Mouse (Mus musculus) cerebellum, adult 8-10 months (tissue): Measurements from ENCODE around the gene Afg3l1.
A peak's percentile ranks its signal among the peaks of the same experiment; 100 is the strongest.
"Not testable (repeated sequence)": the region's sequence is repeated elsewhere in the genome, so short reads cannot be mapped to it uniquely, and the experiment has no call there.

Experiments
- DNase-seq: peaks from one replicate; pipeline ENCODE4 v3.0.0; 2022

The Afg3l1 gene

DNA sequence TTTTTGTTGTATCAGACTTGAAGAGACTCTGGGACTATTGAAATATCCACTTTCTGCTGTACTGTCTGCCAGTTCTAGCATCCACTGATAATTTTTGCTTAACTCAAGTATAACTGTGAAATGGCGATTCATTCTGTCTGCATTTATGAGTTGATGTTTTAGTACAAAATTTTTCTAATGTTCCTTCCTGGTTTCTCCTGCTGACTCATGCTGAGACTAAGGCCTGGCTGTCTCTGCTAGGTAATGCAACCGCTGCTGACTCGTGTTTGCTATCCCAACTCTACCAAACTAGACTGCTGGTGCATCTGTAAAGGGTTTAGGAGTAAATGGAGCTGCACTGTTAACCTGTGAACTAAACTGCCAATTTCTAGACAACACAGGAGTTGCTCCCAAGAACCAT, 10.2 kb upstream of the Afg3l1 start:
- DNase-seq, result no peak

- DNase-seq, result not testable (repeated sequence)
These were observed 4.7 kb upstream of the Afg3l1 start for GRCm38 (mm10) chr8:123472991-123473390.

- not testable (repeated sequence) for DNase-seq
These were observed 3.2 kb upstream of the Afg3l1 start for GRCm38 (mm10) chr8:123474549-123474948.

- DNase-seq, result no peak
These were observed 579 bp upstream of the Afg3l1 start for GRCm38 (mm10) chr8:123476911-123477736.

- DNase-seq, result peak; percentile 21
These were observed 934 bp downstream of the Afg3l1 start for GRCm38 (mm10) chr8:123478456-123479218.

DNA sequence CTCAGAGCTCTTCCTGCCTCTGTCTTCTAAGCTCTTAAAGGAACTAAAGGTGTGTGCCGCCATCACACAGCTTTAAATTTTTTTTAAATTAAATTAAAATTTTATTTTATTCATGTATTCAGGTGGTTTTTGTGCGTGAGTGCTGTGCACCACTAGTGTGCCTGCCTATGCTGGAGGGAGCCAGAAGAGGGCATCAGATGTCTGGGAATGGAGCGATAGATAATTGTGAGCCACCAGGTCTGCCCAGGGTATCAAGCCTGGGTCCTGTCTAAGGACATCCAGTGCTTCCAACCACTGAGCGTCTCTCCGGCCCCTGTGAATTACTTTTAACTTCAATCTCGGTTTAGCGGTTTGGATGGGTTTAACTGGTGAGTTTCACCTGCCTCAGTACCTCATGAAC, 4.9 kb downstream of the Afg3l1 start:
- no peak for DNase-seq

GRCm38 (mm10) chr8:123491280-123492075, 13.8 kb downstream of the Afg3l1 start:
- no peak for DNase-seq

GRCm38 (mm10) chr8:123492898-123493297, 15.2 kb downstream of the Afg3l1 start:
- no peak for DNase-seq

DNA sequence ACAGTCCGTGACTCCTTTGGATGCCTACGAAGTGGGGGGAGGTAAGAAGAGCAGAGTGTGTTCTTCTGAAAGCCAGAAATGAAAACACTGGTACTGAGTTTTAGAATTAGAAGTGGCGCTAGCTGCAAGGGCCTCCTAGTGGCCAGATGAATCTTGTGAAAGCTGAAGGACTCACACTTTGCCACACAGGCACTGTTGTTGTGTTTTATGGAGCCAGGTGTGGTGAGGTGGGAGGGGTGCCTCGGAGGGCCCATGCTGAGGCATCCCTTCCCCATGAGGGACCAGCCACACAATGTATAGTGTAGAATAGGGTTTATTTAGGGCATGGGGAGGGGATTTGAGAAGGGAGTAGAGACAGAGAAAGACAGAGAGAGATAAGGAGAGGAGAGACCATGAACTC, 20.0 kb downstream of the Afg3l1 start:
- no peak for DNase-seq

- no peak for DNase-seq
These were observed 21.3 kb downstream of the Afg3l1 start for GRCm38 (mm10) chr8:123498963-123499362.

DNA sequence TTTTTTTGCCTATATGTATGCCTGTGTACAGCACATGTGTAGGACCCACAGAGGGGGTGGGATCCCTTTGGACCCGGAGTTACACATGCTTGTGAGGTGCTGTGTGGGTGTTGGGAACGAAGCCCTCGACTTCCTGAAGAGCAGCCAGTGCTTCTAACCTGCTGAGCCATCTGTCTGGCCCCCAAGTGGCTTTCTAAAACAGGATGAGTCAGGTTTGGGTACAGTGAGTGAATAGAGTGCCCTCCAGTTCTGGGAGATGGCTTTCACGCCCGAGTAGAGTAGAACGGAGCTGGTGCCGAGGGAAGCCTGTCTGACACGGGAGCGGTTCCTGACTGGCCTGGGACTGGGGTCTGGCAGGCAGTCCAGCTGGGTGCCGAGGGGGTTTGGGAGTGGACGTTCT, 21.9 kb downstream of the Afg3l1 start:
- no peak for DNase-seq

DNA sequence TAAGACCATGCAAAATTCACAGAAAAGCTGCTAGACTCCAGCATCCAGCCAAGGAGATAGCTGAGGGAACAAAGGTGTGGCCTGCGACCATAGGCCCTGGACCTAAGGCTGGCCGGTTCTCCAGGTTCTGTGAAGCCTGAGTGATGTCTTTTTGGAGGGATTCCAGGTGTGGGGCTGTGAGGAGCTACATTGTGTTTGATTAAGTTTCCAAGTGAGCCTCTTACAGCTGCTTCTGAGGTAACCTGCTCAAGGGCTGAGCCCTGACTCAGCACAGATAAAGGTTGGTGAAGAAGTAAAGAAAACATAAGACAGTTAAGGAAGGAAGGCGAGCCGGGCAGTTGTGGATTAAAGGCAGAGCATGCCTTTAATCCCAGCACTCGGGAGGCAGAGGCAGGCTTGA, 24.5 kb downstream of the Afg3l1 start:
- no peak for DNase-seq

DNA sequence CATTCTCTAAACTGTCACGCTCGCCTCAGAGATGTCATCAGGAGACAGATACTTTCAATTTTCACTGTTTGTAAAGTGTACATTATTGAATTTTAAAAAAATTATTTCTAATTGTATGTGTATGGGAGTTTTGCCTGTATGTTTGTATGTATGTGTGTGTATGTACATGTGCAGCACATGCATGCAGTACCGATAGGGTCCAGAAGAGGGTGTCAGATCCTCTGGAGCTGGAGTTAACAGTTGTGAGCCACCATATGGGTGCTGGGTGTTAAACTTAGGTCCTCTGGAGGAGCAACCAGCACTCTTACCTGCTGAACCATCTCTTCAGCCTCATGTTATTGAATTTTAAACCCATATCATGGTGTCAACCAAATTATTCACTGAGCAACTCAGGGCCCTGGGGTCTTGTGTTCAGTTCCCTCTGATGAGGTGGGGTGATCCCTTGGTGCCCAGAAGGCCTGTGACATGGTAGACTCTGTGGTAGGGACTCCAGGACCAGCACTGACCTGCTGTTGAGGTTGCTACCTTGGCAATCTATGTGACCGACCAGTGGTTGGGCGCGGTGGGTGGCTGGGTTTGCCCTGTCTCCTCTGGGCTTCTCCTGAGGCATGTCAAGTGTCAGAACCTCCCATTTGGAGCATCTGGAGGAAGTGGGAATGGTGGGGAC, 26.2 kb downstream of the Afg3l1 start:
- DNase-seq, result no peak

DNA sequence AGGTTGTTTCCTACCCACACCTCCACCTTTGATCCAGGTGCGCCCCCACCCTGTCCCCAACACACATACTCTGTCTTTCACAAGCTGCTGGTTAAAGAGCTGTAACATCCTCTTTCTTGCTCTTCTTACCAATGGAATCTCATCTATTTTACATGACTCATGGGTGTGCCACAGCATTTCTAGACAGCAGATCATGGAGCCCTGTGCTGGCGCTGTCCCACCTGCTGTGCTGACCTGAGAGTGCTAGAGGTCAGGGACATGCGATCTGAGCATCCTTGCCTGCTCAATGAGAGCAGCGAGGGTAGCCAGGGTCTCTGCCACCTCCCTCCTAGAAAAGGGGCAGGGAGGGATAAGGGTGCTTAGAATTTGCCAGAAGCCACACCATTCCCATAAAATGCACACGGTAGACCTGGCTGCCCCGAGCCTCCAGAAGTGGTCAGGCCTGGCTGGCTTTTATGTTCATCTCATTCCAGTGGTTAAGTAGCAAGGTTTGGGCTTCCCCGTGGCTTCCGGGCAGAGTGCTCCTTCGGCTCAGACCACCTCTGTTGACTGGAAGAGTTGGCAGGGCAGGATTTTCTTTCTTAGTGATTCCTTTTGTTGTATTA, 27.0 kb downstream of the Afg3l1 start:
- DNase-seq, result no peak

GRCm38 (mm10) chr8:123505267-123505666, 27.6 kb downstream of the Afg3l1 start:
- DNase-seq, result no peak

DNA sequence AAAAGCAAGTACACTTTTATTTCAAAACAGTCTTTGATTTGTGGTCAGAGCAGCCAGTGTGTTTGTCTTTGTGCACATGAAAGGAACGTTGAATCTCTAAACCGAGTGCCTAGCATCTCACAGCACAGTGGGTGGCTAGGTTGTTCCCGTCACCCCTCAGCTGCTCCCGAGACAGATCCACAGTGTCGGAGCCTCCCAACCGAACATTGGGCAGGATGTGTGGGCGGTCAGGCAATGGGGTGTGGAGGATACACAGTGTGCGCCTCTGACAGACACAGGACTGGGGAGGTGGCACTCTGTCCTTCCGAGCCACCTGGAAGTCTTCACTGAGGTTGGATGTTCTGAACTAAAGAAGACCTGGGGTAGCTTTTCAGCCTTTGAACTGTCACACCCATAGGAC, 28.0 kb downstream of the Afg3l1 start:
- no peak for DNase-seq

DNA sequence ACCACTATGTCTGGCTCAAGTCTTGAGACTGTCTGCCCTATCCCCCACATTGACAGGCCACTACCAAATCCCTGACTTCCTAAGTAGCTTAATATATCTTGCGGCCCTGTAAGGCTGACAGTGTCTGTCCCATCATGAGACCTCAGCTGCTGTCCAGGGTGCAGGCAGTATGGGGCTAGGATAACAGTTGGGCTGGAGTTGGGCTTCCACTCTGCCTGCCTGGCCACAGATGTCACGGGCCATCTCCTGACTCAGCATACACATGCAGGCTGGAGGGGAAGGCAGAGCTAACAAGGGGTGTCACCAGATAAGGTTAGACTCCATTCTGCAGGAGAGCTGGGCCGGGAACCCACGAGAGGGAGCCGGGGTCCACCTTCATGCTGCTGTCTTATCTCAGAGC, 29.4 kb downstream of the Afg3l1 start:
- no peak for DNase-seq

GRCm38 (mm10) chr8:123510819-123511218, 33.1 kb downstream of the Afg3l1 start:
- no peak for DNase-seq

DNA sequence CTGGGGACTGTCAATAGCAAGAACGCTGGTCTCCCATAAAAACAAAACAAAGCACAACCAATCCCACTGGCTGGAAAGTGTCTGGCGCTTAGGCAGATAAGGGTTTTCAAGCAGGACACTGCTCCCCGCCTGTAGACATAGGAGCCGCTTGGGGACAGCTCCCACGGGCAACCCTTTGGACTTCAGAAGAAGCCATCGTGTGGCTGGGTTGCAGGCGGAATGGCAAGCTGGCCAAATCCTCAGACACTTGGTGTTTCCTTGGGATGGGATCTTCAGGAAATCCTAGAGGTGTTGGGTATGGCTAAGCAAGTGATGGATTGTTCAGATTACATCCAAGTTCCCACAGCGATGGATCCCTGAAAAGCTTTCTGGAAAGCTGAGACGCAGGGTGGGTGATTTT, 36.4 kb downstream of the Afg3l1 start:
- no peak for DNase-seq

GRCm38 (mm10) chr8:123514781-123515539, 37.3 kb downstream of the Afg3l1 start, which contains the start of gene Dbndd1:
TSS of gene Dbndd1 (minus strand) at chr8:123515463.
- DNase-seq, result peak; percentile 37

DNA sequence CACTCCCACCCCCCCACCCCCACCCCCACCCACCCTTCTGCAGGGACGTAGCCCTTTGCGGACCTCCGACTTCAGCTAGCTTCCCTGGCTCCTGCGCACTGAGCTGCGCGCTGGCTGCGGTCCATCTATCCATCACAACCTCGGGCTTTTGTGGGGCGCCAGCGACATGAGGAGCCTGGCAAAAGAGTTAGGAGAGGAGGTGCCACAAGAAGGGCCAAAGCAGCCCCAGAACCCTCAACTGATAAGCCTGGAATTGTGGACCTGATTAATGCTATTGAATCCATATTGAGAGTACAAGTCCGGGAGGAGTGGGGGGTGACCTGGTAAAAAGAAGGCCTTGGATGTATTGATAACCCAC, 37.8 kb downstream of the Afg3l1 start:
- peak; percentile 33 for DNase-seq

GRCm38 (mm10) chr8:123516596-123516995, 38.9 kb downstream of the Afg3l1 start:
- DNase-seq, result no peak
